Mouse (Mus musculus) neural tube, embryonic 12.5 days (tissue): Measurements from ENCODE around the gene Pkd1l1. TPM values are rescaled to one million over a fixed set of nuclear protein-coding genes. Genes with fewer than 3 reads are reported as not detected.
A peak's percentile ranks its signal among the peaks of the same experiment; 100 is the strongest.

Source experiments
- ATAC-seq: fragments of 200-750 bp; cut with Nextera tagmentation; 2 replicates; pipeline ENCODE4 v1.8.0; 2017; ENCODE audit warnings: low read depth, mild to moderate bottlenecking, moderate TSS enrichment, moderate library complexity; ENCODE audit not compliant: low FRiP score
- H3K27ac ChIP-seq: fragments of 300-500 bp; sonication (generic); 2 replicates; pipeline ENCODE4 v1.5.1; 2016
- H3K27me3 ChIP-seq: fragments of 300-500 bp; sonication (generic); replicated peaks from 2 replicates; pipeline ENCODE4 v1.6.1; 2016; ENCODE audit warnings: mild to moderate bottlenecking
- H3K36me3 ChIP-seq: fragments of 300-500 bp; sonication (generic); 2 replicates; pipeline ENCODE4 v1.6.1; 2016; ENCODE audit warnings: mild to moderate bottlenecking
- H3K4me1 ChIP-seq: fragments of 300-500 bp; sonication (generic); 2 replicates; pipeline ENCODE4 v1.6.1; 2016
- H3K4me2 ChIP-seq: fragments of 300-500 bp; sonication (generic); replicated peaks from 2 replicates; pipeline ENCODE4 v1.6.1; 2016; ENCODE audit warnings: mild to moderate bottlenecking
- H3K4me3 ChIP-seq: fragments of 300-500 bp; sonication (generic); 2 replicates; pipeline ENCODE4 v1.5.1; 2016
- H3K9ac ChIP-seq: fragments of 300-500 bp; sonication (generic); 2 replicates; pipeline ENCODE4 v1.6.1; 2016; ENCODE audit warnings: mild to moderate bottlenecking
- H3K9me3 ChIP-seq: fragments of 300-500 bp; sonication (generic); 2 replicates; pipeline ENCODE4 v1.6.1; 2016; ENCODE audit warnings: mild to moderate bottlenecking
- WGBS: fragments of 180-500 bp; shearing (Covaris S2); methylation state at CpG from one replicate; pipeline ENCODE4 v1.1.7; 2016; 5-methylcytosine and 5-hydroxymethylcytosine counted together
- polyA plus RNA-seq: library from polyadenylated mRNA; unstranded; fragments of >200 nt; fragmentation: Nextera tagmentation; extraction: Ambion mirVana; gene quantifications from 2 replicates; pipeline ENCODE4 v1.2.1, GENCODE M21; 2016

The Pkd1l1 gene
- polyA plus RNA-seq, 1 experiment from 2014 or later = 0.10 TPM

- Histone ChIP-seq H3K27ac (no peak overlapping the region), H3K36me3 (no peaks in the 10 kb centered on the region), H3K4me3 (no peak overlapping the region), H3K27me3 (no peaks in the 10 kb centered on the region), H3K9me3 (no peaks in the 10 kb centered on the region), H3K9ac (no peak overlapping the region), H3K4me2 (no peak overlapping the region), H3K4me1 (0 out of 2 replicates have a peak, but pooled peaks cover 4% of the 10 kb centered on the region)
- ATAC-seq = no peak
- WGBS = 2% methylated on average over 5 of the region's 5 CpGs
These were observed 161.5 kb downstream of the Pkd1l1 start for GRCm38 (mm10) chr11:8811506-8812100.

DNA sequence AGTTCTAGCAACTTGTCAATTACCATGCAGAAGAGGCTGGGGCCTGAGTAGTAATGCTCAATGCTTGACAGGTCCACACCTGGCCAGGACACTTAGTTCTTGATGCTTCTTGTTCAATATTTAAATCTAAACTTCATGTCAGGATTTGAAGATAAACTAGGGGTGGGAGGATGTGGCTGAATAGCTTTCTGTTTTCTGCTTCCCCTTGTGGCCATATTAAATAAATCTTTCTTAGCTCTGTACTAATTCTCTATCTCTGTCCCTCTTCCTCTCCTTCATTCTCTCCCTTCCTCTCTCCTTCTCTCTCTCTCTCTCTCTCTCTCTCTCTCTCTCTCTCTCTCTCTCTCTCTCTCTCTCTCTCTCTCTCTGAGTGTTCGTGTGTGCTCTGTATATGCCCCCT is 163.4 kb downstream of the Pkd1l1 start:
- no peak for ATAC-seq
- Histone ChIP-seq H3K9me3 (no peaks in the 10 kb centered on the region), H3K4me2 (no peak overlapping the region), H3K27ac (no peak overlapping the region), H3K27me3 (no peaks in the 10 kb centered on the region), H3K4me1 (0 out of 2 replicates have a peak, but pooled peaks cover 4% of the 10 kb centered on the region), H3K9ac (no peak overlapping the region), H3K4me3 (no peak overlapping the region), H3K36me3 (no peaks in the 10 kb centered on the region)
- 93% methylated on average over 1 of the region's 1 CpGs for WGBS

GRCm38 (mm10) chr11:8807009-8807408 is 166.1 kb downstream of the Pkd1l1 start:
- no peak for ATAC-seq
- 81% methylated on average over 4 of the region's 4 CpGs for WGBS
- H3K9me3 ChIP-seq = no peaks in the 10 kb centered on the region

GRCm38 (mm10) chr11:8804178-8804577 is 168.9 kb downstream of the Pkd1l1 start:
- WGBS = 87% methylated on average over 3 of the region's 3 CpGs
- Histone ChIP-seq H3K27me3 (no peaks in the 10 kb centered on the region), H3K4me3 (no peak overlapping the region), H3K27ac (no peak overlapping the region), H3K9me3 (no peaks in the 10 kb centered on the region), H3K9ac (no peak overlapping the region), H3K36me3 (no peaks in the 10 kb centered on the region), H3K4me2 (no peak overlapping the region), H3K4me1 (no peaks in the 10 kb centered on the region)
- no peak for ATAC-seq

More at GRCm38 (mm10) chr11:8807009-8807408, 166.1 kb downstream of the Pkd1l1 start:
- Histone ChIP-seq H3K9ac (no peak overlapping the region), H3K4me1 (0 out of 2 replicates have a peak, but pooled peaks cover 4% of the 10 kb centered on the region), H3K36me3 (no peaks in the 10 kb centered on the region), H3K4me3 (no peak overlapping the region), H3K4me2 (no peak overlapping the region), H3K27ac (no peak overlapping the region), H3K27me3 (no peaks in the 10 kb centered on the region)

DNA sequence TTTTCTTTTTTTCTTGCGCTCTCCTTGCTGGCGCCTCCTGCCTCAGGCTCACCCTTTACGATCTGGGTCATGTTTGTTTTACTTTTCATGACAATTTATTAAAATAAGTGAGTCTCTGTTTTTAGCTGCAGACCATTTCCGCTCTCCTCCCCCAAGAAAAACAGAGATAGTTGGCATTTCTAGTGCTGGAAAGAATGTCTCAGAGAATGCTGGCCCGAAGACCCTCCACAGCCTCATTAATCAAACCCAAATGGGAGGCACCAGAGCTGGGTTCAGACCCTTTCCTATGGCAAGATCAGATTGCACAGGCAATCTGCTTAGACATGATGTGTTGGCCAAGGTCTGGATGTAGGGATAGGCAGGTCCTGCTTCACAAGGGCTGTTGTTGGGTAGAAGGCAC is 175.6 kb downstream of the Pkd1l1 start:
- no peaks in the 10 kb centered on the region for H3K9me3 ChIP-seq
- no peak overlapping the region for H3K4me2 ChIP-seq
- no peaks in the 10 kb centered on the region for H3K27me3 ChIP-seq
- WGBS = 71% methylated on average over 5 of the region's 5 CpGs
- H3K27ac ChIP-seq = no peak overlapping the region
- no peaks in the 10 kb centered on the region for H3K36me3 ChIP-seq
- no peaks in the 10 kb centered on the region for H3K4me1 ChIP-seq
- H3K4me3 ChIP-seq = no peak overlapping the region
- H3K9ac ChIP-seq = no peak overlapping the region
- no peak for ATAC-seq

DNA sequence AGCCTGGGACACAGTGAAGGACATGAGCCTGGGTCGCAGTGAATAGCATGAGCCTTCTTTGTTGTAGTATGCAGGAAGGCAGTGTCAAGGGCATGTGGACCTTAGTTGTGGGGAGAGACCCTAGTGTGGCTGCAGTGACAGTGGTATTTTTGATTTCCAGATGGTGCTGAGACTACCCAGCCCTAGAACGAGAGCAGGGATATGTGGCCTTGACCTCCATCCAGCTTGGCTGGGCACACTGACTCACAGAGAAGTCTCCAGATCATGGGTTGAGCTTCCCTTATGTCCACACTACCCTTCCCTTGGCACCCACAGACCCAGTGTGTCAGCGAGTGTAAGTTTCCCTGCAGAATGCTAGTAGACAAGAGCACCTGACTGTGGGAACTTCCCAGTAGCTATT is 178.0 kb downstream of the Pkd1l1 start:
- Histone ChIP-seq H3K4me2 (no peak overlapping the region), H3K27ac (no peak overlapping the region), H3K4me1 (no peaks in the 10 kb centered on the region), H3K4me3 (no peak overlapping the region), H3K36me3 (no peaks in the 10 kb centered on the region), H3K27me3 (no peaks in the 10 kb centered on the region), H3K9me3 (no peaks in the 10 kb centered on the region), H3K9ac (no peak overlapping the region)
- WGBS = 84% methylated on average over 3 of the region's 3 CpGs
- no peak for ATAC-seq

- no peak overlapping the region for H3K27ac ChIP-seq
- no peak overlapping the region for H3K4me3 ChIP-seq
- WGBS = 78% methylated on average over 2 of the region's 2 CpGs
- no peak for ATAC-seq
- H3K9me3 ChIP-seq = no peaks in the 10 kb centered on the region
- no peak overlapping the region for H3K9ac ChIP-seq
- H3K4me1 ChIP-seq = no peaks in the 10 kb centered on the region
- no peak overlapping the region for H3K4me2 ChIP-seq
- H3K36me3 ChIP-seq = no peaks in the 10 kb centered on the region
- H3K27me3 ChIP-seq = no peaks in the 10 kb centered on the region
These were observed 180.9 kb downstream of the Pkd1l1 start for GRCm38 (mm10) chr11:8792146-8792545.

DNA sequence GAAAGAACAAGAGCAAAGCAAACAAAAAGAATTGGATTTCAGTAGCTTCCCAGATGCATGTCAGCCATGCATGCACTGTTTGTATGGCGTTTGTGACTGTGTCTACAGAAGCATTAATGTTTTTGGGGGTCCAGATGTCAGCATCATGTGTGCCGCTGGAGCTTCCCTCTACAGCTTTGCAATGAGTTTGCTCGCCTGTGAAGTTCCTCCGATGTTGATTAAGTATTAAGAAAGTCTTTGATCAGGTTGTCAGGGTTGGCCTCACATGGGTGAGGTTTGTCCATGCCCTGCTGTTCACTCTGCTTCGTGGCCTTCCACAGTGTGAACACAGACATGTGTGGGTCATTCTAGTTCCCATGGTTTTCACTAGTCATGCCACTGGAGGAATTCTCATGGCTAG is 183.9 kb downstream of the Pkd1l1 start:
- H3K27me3 ChIP-seq = no peaks in the 10 kb centered on the region
- no peaks in the 10 kb centered on the region for H3K36me3 ChIP-seq
- no peak overlapping the region for H3K4me3 ChIP-seq
- no peaks in the 10 kb centered on the region for H3K9me3 ChIP-seq
- H3K4me1 ChIP-seq = no peaks in the 10 kb centered on the region
- ATAC-seq = no peak
- no peak overlapping the region for H3K9ac ChIP-seq
- H3K27ac ChIP-seq = no peak overlapping the region
- no peak overlapping the region for H3K4me2 ChIP-seq
- 82% methylated on average over 5 of the region's 5 CpGs for WGBS

- H3K9ac ChIP-seq = no peak overlapping the region
- no peak overlapping the region for H3K4me3 ChIP-seq
- H3K27me3 ChIP-seq = no peaks in the 10 kb centered on the region
- no peak for ATAC-seq
- H3K4me1 ChIP-seq = no peaks in the 10 kb centered on the region
- H3K36me3 ChIP-seq = no peaks in the 10 kb centered on the region
- H3K9me3 ChIP-seq = no peaks in the 10 kb centered on the region
- H3K27ac ChIP-seq = no peak overlapping the region
- 87% methylated on average over 3 of the region's 3 CpGs for WGBS
- H3K4me2 ChIP-seq = no peak overlapping the region
These were observed 185.5 kb downstream of the Pkd1l1 start for GRCm38 (mm10) chr11:8787604-8788003.

DNA sequence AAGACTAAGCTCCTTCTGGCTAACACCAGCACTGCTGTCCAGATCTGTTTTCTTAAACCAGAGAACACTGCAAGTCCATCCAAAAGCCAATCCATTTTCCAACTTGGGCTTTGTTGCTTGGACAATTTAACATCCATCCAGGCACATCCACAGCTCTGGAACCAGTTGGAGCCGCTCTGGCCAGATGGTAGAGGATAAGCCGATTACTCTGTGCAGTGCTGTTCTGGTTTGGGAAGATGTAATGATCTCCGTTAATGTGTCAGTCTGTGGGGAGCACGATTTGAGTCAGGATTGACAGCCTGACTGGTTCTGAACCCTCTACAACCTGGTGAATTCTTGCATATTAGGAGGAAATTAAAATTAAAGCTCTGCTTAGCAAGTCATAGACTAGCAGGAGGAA is 188.7 kb downstream of the Pkd1l1 start:
- Histone ChIP-seq H3K9me3 (no peaks in the 10 kb centered on the region), H3K27ac (no peak overlapping the region), H3K36me3 (no peaks in the 10 kb centered on the region), H3K9ac (no peak overlapping the region), H3K4me1 (peaks cover 13% of the 10 kb centered on the region; the same call in 1 of the 2 replicates), H3K4me2 (no peak overlapping the region), H3K4me3 (no peak overlapping the region), H3K27me3 (no peaks in the 10 kb centered on the region)
- WGBS = 76% methylated on average over 4 of the region's 4 CpGs
- ATAC-seq = no peak

DNA sequence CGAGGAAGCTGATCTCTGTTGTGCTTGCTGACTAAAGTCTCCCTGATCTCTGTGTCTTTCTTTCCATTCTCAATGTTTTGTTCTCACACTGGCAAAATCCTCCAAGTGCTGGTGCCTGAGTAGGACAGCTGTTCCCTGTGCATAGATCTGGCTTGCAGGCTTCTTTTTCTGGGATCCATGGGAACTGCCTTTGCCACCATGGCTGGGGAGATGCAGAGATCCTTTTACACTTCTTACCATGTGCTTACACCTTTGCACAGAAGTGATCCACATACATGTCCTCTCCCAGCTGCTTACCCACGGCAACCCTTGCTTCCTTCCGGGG is 191.0 kb downstream of the Pkd1l1 start:
- no peaks in the 10 kb centered on the region for H3K36me3 ChIP-seq
- H3K4me2 ChIP-seq = no peak overlapping the region
- no peak for ATAC-seq
- H3K4me1 ChIP-seq = peaks cover 13% of the 10 kb centered on the region; the same call in 1 of the 2 replicates
- WGBS = 82% methylated on average over 3 of the region's 3 CpGs
- H3K27me3 ChIP-seq = no peaks in the 10 kb centered on the region
- H3K9me3 ChIP-seq = no peaks in the 10 kb centered on the region
- H3K27ac ChIP-seq = no peak overlapping the region
- no peak overlapping the region for H3K4me3 ChIP-seq
- H3K9ac ChIP-seq = no peak overlapping the region

GRCm38 (mm10) chr11:8781308-8782140 is 191.5 kb downstream of the Pkd1l1 start:
- Histone ChIP-seq H3K36me3 (no peaks in the 10 kb centered on the region), H3K27ac (no peak overlapping the region), H3K9me3 (no peaks in the 10 kb centered on the region), H3K9ac (no peak overlapping the region), H3K4me1 (peaks cover 13% of the 10 kb centered on the region; the same call in 1 of the 2 replicates), H3K4me3 (no peak overlapping the region), H3K27me3 (no peaks in the 10 kb centered on the region), H3K4me2 (no peak overlapping the region)
- peak; percentile 67 for ATAC-seq
- 48% methylated on average over 10 of the region's 10 CpGs for WGBS

DNA sequence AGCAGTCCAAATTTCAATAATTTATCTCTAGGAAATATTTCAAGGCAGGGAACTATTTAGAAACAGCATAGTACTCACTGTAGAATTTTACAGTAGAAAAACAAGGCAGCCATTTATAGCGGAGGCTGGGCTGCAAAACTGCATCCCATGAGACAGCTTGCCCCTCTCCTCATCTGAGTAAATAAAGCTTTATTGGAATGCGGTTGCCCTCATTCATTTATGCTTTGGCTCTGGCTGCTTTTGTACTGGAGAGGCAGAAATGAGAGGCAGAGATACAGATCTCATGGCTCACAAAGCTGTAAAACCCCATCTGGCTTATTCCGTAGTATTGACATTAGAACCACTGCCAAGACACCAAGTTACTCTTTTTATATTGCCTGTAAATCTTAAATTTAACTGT is 193.6 kb downstream of the Pkd1l1 start:
- no peaks in the 10 kb centered on the region for H3K27me3 ChIP-seq
- no peaks in the 10 kb centered on the region for H3K9me3 ChIP-seq
- H3K4me2 ChIP-seq = no peak overlapping the region
- ATAC-seq = no peak
- peaks cover 13% of the 10 kb centered on the region; the same call in 1 of the 2 replicates for H3K4me1 ChIP-seq
- no peak overlapping the region for H3K9ac ChIP-seq
- WGBS = 56% methylated on average over 3 of the region's 3 CpGs
- H3K27ac ChIP-seq = no peak overlapping the region
- no peaks in the 10 kb centered on the region for H3K36me3 ChIP-seq
- H3K4me3 ChIP-seq = no peak overlapping the region
